Mouse (Mus musculus): ENCODE measurements around the gene Ucn3. TPM values are rescaled to one million over a fixed set of nuclear protein-coding genes. Genes with fewer than 3 reads are reported as not detected.

The Ucn3 gene
- polyA plus RNA-seq, 1 experiment from 2014 or later = not detected

DNA sequence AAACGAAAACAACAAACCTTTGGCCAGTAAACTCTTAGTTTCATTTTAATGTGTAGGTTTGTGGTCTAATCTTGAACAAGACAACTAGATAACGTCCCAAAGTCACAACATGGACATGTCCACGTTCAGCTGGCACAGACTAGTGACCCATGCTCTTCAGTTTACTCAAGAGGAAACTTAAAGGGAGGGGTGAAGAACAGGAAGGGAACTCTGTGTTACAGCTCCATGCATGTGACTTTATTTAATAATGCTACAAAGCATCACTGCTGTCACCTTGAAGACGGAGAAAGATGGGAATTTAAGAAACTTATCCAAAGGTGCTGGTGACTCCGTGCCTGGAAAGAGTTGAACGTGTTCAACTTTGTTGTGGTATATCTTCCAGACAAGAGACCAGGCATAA lies 49.1 kb downstream of the Ucn3 start:
- Histone ChIP-seq H3K27ac (ENCODE audit: low read depth, low read length) (no peak overlapping the region), H3K4me2 (ENCODE audit: low read depth, low read length) (no peak overlapping the region), H3K4me1 (ENCODE audit: control insufficient read depth, insufficient read depth, low read length) (no peaks in the 10 kb centered on the region), H3K9me3 (ENCODE audit: control insufficient read depth, low read length) (no peaks in the 10 kb centered on the region), H3K4me3 (ENCODE audit: low read depth, low read length) (no peak overlapping the region), H3K27me3 (ENCODE audit: control insufficient read depth, insufficient read depth, low read length) (no peaks in the 10 kb centered on the region), H3K9ac (replicated peaks; ENCODE audit: low read depth, low read length) (no peak overlapping the region), H3K36me3 (ENCODE audit: control insufficient read depth, insufficient read depth, low read length) (no peaks in the 10 kb centered on the region)
- 94% methylated on average over 6 of the region's 6 CpGs for WGBS
- ATAC-seq (ENCODE audit: low read depth) = no peak

DNA sequence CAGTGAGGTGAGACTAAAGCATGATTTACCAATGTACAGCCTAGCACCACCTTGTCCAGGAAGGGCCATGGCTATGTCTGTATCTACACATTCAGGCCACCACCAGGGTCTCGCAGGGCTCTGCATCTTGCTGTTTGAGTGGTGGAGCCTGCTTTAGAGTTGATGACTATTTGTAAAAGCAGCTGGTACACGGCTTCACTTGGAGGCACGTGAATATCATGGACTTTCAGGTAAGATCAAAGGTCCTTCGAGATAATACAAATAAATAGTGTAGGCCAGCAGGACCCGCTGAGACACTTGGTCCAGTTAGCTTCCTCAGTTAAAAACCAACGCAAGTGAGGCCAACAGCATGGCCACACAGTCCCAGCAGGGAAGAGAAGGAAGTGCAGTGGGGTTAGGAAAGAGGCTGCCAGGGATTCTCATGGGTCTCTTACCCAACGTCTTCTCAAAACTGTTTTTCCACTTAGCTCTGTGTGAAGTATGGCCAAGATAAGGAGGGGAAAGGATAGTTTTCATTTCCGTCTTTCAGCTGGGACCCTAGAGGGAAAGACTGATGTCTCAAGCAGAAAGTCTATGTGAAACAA lies 49.7 kb downstream of the Ucn3 start:
- H3K4me1 ChIP-seq (ENCODE audit: control insufficient read depth, insufficient read depth, low read length) = no peaks in the 10 kb centered on the region
- H3K36me3 ChIP-seq (ENCODE audit: control insufficient read depth, insufficient read depth, low read length) = no peaks in the 10 kb centered on the region
- H3K27ac ChIP-seq (ENCODE audit: low read depth, low read length) = no peak overlapping the region
- no peaks in the 10 kb centered on the region for H3K9me3 ChIP-seq (ENCODE audit: control insufficient read depth, low read length)
- WGBS = 87% methylated on average over 8 of the region's 8 CpGs
- no peak overlapping the region for H3K4me2 ChIP-seq (ENCODE audit: low read depth, low read length)
- H3K4me3 ChIP-seq (ENCODE audit: low read depth, low read length) = no peak overlapping the region
- ATAC-seq (ENCODE audit: low read depth) = no peak
- no peak overlapping the region for H3K9ac ChIP-seq (replicated peaks; ENCODE audit: low read depth, low read length)
- H3K27me3 ChIP-seq (ENCODE audit: control insufficient read depth, insufficient read depth, low read length) = no peaks in the 10 kb centered on the region

DNA sequence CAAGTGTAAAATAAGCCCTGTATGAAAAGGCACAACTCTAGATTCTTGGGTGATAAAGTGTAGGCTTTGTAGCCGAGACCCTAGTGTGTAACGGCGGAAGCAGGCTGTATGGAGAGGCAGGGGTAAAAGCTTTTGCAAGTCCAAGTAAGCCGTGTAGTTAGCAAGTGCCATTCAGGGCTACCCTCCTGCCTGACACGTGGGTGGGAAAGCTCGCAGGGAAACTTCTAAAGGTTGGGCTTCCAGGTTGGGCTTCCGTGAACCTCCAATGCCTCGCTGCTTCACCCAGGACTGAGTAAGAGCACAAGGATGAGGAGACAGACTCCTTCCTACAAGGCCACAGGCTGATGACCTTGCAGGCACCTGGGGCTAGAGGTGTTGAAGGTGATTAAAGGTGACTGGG lies 50.6 kb downstream of the Ucn3 start:
- H3K4me1 ChIP-seq (ENCODE audit: control insufficient read depth, insufficient read depth, low read length) = no peaks in the 10 kb centered on the region
- H3K27ac ChIP-seq (ENCODE audit: low read depth, low read length) = no peak overlapping the region
- H3K4me2 ChIP-seq (ENCODE audit: low read depth, low read length) = no peak overlapping the region
- H3K9ac ChIP-seq (replicated peaks; ENCODE audit: low read depth, low read length) = no peak overlapping the region
- 78% methylated on average over 8 of the region's 8 CpGs for WGBS
- no peak for ATAC-seq (ENCODE audit: low read depth)
- no peaks in the 10 kb centered on the region for H3K9me3 ChIP-seq (ENCODE audit: control insufficient read depth, low read length)
- H3K36me3 ChIP-seq (ENCODE audit: control insufficient read depth, insufficient read depth, low read length) = no peaks in the 10 kb centered on the region
- no peaks in the 10 kb centered on the region for H3K27me3 ChIP-seq (ENCODE audit: control insufficient read depth, insufficient read depth, low read length)
- H3K4me3 ChIP-seq (ENCODE audit: low read depth, low read length) = no peak overlapping the region

DNA sequence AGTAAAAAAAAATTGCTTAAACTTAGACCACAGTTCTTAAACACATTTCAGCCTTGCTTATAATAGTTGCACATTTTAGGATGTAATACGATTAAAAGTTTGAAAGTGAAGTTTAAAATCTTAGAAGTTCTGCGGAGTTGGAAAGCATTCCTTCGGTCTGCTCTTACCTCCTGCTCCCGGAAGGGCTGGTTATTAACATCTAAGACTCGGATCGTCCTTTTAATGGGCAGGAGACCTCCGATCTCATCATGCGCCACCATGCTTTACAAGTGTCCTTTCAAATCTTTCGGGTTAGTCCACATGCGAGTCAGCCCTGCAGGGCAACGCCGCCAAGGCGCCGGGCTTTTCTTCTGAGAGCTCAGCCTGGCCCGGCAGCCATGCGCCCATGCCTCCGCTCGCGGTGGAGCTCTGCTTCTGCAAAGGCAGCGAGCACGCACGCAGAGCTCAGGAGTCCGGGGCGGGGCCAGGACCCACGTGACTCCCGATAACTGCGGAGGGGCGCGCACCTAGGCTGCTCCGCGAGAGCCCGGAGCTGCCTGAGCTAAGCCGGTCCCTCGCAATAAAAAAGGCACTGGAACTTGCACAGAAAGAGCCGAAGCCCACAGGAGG lies 51.9 kb downstream of the Ucn3 start:
- no peaks in the 10 kb centered on the region for H3K4me1 ChIP-seq (ENCODE audit: control insufficient read depth, insufficient read depth, low read length)
- no peaks in the 10 kb centered on the region for H3K27me3 ChIP-seq (ENCODE audit: control insufficient read depth, insufficient read depth, low read length)
- H3K4me2 ChIP-seq (ENCODE audit: low read depth, low read length) = peak overlapping the region; percentile 80
- H3K27ac ChIP-seq (ENCODE audit: low read depth, low read length) = no peak overlapping the region
- H3K36me3 ChIP-seq (ENCODE audit: control insufficient read depth, insufficient read depth, low read length) = no peaks in the 10 kb centered on the region
- H3K9me3 ChIP-seq (ENCODE audit: control insufficient read depth, low read length) = no peaks in the 10 kb centered on the region
- WGBS = under 1% methylated on average over 35 of the region's 35 CpGs
- ATAC-seq (ENCODE audit: low read depth) = peak; percentile 99
- H3K9ac ChIP-seq (replicated peaks; ENCODE audit: low read depth, low read length) = peak overlapping the region; percentile 50; the same call in 1 of the 2 replicates
- H3K4me3 ChIP-seq (ENCODE audit: low read depth, low read length) = peak overlapping the region; percentile 41

DNA sequence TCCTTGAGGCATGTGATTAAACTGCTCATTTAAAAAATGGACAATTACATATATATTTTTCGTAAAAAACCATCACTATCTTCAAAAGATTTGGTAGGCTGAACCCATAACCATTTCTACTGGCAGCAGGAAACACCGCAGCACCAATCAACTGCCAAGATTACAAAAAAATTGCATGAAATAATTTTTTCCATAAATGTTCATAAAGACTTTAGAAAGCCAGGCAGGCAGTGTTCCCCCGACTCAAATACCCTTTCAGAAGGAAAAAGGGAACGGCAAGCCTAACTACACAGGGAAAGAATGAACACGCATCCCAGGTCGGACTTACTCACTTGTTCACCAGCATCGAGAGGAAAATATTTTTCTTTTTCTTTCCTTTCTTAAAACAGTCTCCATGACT lies 52.5 kb downstream of the Ucn3 start:
- H3K9me3 ChIP-seq (ENCODE audit: control insufficient read depth, low read length) = no peaks in the 10 kb centered on the region
- no peak overlapping the region for H3K27ac ChIP-seq (ENCODE audit: low read depth, low read length)
- peak overlapping the region; percentile 41; the same call in 1 of the 2 replicates for H3K4me3 ChIP-seq (ENCODE audit: low read depth, low read length)
- 30% methylated on average over 7 of the region's 7 CpGs for WGBS
- no peak for ATAC-seq (ENCODE audit: low read depth)
- H3K4me1 ChIP-seq (ENCODE audit: control insufficient read depth, insufficient read depth, low read length) = no peaks in the 10 kb centered on the region
- no peaks in the 10 kb centered on the region for H3K27me3 ChIP-seq (ENCODE audit: control insufficient read depth, insufficient read depth, low read length)
- peak overlapping the region; percentile 80 for H3K4me2 ChIP-seq (ENCODE audit: low read depth, low read length)
- no peaks in the 10 kb centered on the region for H3K36me3 ChIP-seq (ENCODE audit: control insufficient read depth, insufficient read depth, low read length)
- H3K9ac ChIP-seq (replicated peaks; ENCODE audit: low read depth, low read length) = no peak overlapping the region; the same call in 1 of the 2 replicates

DNA sequence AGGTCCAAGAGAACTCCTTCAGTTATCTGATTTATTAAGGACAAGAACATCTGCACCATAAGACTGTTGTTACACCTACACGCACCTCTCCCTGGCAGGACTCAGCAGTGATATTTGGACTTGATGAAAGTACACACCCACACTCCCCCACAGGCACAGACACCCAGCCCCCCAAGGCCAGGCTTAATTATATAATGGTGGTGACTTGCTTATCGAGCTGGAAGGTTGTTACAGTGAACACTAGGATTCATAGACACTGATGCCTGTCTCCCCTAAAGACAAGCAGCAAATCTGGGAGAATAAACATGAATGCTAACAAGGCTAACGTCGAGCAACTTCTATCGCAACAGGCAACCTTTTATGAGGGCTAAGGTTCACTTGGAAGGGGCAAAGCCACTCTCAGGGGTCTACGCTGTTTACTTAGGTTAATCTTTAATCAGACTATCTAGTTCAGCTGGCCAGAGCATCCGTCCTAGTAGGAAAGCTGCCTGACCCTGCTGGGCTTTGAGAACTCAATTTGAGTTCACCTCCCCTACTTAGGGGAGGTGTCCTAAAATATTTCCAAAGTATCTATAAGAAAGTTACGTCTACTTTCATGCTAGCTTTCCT lies 53.6 kb downstream of the Ucn3 start:
- WGBS = 45% methylated on average over 8 of the region's 8 CpGs
- no peak overlapping the region; the same call in 1 of the 2 replicates for H3K4me3 ChIP-seq (ENCODE audit: low read depth, low read length)

More for the DNA sequence above, 53.6 kb downstream of the Ucn3 start:
- Histone ChIP-seq H3K27me3 (ENCODE audit: control insufficient read depth, insufficient read depth, low read length) (no peaks in the 10 kb centered on the region), H3K4me2 (ENCODE audit: low read depth, low read length) (no peak overlapping the region), H3K9me3 (ENCODE audit: control insufficient read depth, low read length) (no peaks in the 10 kb centered on the region), H3K36me3 (ENCODE audit: control insufficient read depth, insufficient read depth, low read length) (peaks cover 5% of the 10 kb centered on the region; the same call in 1 of the 2 replicates), H3K27ac (ENCODE audit: low read depth, low read length) (no peak overlapping the region), H3K4me1 (ENCODE audit: control insufficient read depth, insufficient read depth, low read length) (no peaks in the 10 kb centered on the region), H3K9ac (replicated peaks; ENCODE audit: low read depth, low read length) (no peak overlapping the region)
- no peak for ATAC-seq (ENCODE audit: low read depth)

Small RNAs within 50 kb of the gene (microRNA-seq; reads per million reads assigned to microRNA genes)
- not detected for gene Gm22460

Other genes starting within 250 kb of the Ucn3 start
- gene Calml3, start 141.0 kb downstream of the Ucn3 start, polyA plus RNA-seq (2014; fragmentation: Nextera tagmentation; extraction: Ambion mirVana) = not detected in 2 replicates
- gene Calm4, start 107.6 kb downstream of the Ucn3 start, polyA plus RNA-seq (2014; fragmentation: Nextera tagmentation; extraction: Ambion mirVana) = not detected in 2 replicates
- not detected in 2 replicates for gene Calm5, start 91.2 kb downstream of the Ucn3 start, polyA plus RNA-seq (2014; fragmentation: Nextera tagmentation; extraction: Ambion mirVana)
- gene Net1, start 27.1 kb downstream of the Ucn3 start, polyA plus RNA-seq (2014; fragmentation: Nextera tagmentation; extraction: Ambion mirVana) = 7.3 and 13.2 TPM in 2 replicates
- gene Tubal3, start 27.1 kb downstream of the Ucn3 start, polyA plus RNA-seq (2014; fragmentation: Nextera tagmentation; extraction: Ambion mirVana) = not detected in 2 replicates
- 0.37 and 0.62 TPM in 2 replicates for gene Akr1c14, start 103.7 kb upstream of the Ucn3 start, polyA plus RNA-seq (2014; fragmentation: Nextera tagmentation; extraction: Ambion mirVana)
- 0.17 TPM in 1 of 2 replicates, not detected in the other for gene Akr1c18, start 205.3 kb upstream of the Ucn3 start, polyA plus RNA-seq (2014; fragmentation: Nextera tagmentation; extraction: Ambion mirVana)
- 5.7 and 9.4 TPM in 2 replicates for gene Akr1c13, start 245.8 kb upstream of the Ucn3 start, polyA plus RNA-seq (2014; fragmentation: Nextera tagmentation; extraction: Ambion mirVana)